Mouse (Mus musculus) embryonic fibroblast, embryonic 13.5 days (primary cell): ENCODE data around the gene Trpv4.

Source experiments
- CTCF ChIP-seq: IDR thresholded peaks from 2 replicates; pipeline ENCODE4 v1.5.1; 2011; ENCODE audit warnings: mild to moderate bottlenecking, control low read depth, low read length, moderate library complexity, borderline replicate concordance; ENCODE audit not compliant: insufficient read depth
- POLR2A ChIP-seq: IDR thresholded peaks from 2 replicates; pipeline ENCODE4 v1.6.1; 2011; ENCODE audit warnings: low read depth, mild to moderate bottlenecking, control low read depth, low read length, moderate library complexity

DNA sequence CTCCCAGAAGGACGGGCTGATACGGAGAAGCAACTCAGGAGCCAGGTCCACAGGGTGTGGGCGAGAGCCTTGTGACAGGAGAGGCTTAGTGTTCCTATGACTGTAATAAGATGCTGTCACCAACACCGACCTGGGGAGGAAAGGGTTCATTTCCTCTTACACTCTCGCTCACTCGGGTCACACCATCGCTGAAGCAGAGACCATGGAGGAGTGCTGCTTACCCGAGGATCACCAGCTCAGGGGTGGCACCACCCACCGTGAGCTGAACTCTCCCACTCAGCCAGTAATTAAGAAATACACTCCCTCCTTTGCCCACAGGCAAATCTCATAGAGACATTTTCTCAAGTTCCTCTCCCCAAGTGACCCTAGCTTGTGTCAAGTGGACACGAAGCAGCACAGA, 69.8 kb downstream of the Trpv4 start:
- TF ChIP-seq POLR2A (no peak), CTCF (no peak)
